Mouse (Mus musculus) embryonic facial prominence, embryonic 11.5 days (tissue): ENCODE data around the gene Cfap46. TPM values are rescaled to one million over a fixed set of nuclear protein-coding genes. Genes with fewer than 3 reads are reported as not detected.

Source experiments
- polyA plus RNA-seq: library from polyadenylated mRNA; unstranded; fragments of >200 nt; fragmentation: Nextera tagmentation; extraction: Ambion mirVana; gene quantifications from 2 replicates; pipeline ENCODE4 v1.2.1, GENCODE M21; 2014

Gene Cfap46
- polyA plus RNA-seq, 1 experiment from 2014 or later, result 0.07 TPM

Other genes starting within 250 kb of the Cfap46 start
- gene Nkx6-2, start 101.0 kb downstream of the Cfap46 start, polyA plus RNA-seq, result 4.2 and 4.4 TPM in 2 replicates
- gene Adgra1, start 150.4 kb upstream of the Cfap46 start, polyA plus RNA-seq, result 0.87 and 1.6 TPM in 2 replicates
- 0.21 and 0.24 TPM in 2 replicates for gene Kndc1, start 210.9 kb upstream of the Cfap46 start, polyA plus RNA-seq